Comparison of ENCODE assay signal across 11 mouse cellular contexts in genomic region chr5:112546771-112547170, GRCm38 (mm10). TPM values are rescaled to one million over a fixed set of nuclear protein-coding genes. Genes with fewer than 3 reads are reported as not detected.
DNase-seq lines count a peak whose midpoint lies in the region; ATAC-seq lines count a peak whose summit lies in the region.
"Had no signal": no experiment of that assay in that cellular context is flagged by ENCODE, and none has a peak within 500 bp of the region (broad histone marks: within the 10 kb centered on the region; RNA-seq: fewer than 3 reads in every experiment).

No protein-coding gene starts in this region.

- 51% methylated on average over 6 of the region's 6 CpGs for WGBS in hindbrain, embryonic 12.5 days
- WGBS in hindbrain, embryonic 16.5 days, result 53% methylated on average over 6 of the region's 6 CpGs
- WGBS in neural tube, embryonic 11.5 days, result 68% methylated on average over 6 of the region's 6 CpGs

- H3K36me3 ChIP-seq in hindbrain, embryonic 12.5 days, result no peaks in the 10 kb centered on the region
- H3K36me3 ChIP-seq in hindbrain, embryonic 16.5 days (ENCODE audit: control insufficient read depth, insufficient read depth, low read length), result no peaks in the 10 kb centered on the region
- H3K36me3 ChIP-seq in neural tube, embryonic 11.5 days (ENCODE audit: control insufficient read depth, insufficient read depth, low read length), result no peaks in the 10 kb centered on the region

- H3K27me3 ChIP-seq in hindbrain, embryonic 12.5 days, result no peaks in the 10 kb centered on the region; the same call in 1 of the 2 replicates
- H3K27me3 ChIP-seq in hindbrain, embryonic 16.5 days (replicated peaks; ENCODE audit: control insufficient read depth, insufficient read depth, low read length), result no peaks in the 10 kb centered on the region
- no peaks in the 10 kb centered on the region for H3K27me3 ChIP-seq in neural tube, embryonic 11.5 days (ENCODE audit: control insufficient read depth, insufficient read depth, low read length)

- no peak overlapping the region for H3K4me3 ChIP-seq in hindbrain, embryonic 12.5 days
- H3K4me3 ChIP-seq in hindbrain, embryonic 16.5 days (ENCODE audit: low read length), result no peak overlapping the region
- no peak overlapping the region for H3K4me3 ChIP-seq in neural tube, embryonic 11.5 days (ENCODE audit: low read depth, low read length)
- H3K4me3 ChIP-seq: heart, adult 2 months had no signal

- no peak for ATAC-seq in hindbrain, embryonic 12.5 days (ENCODE audit: low FRiP score)
- ATAC-seq in hindbrain, embryonic 16.5 days, result no peak
- ATAC-seq in neural tube, embryonic 11.5 days (ENCODE audit: insufficient read depth, low FRiP score, low TSS enrichment), result no peak

- peaks cover 45% of the 10 kb centered on the region for H3K4me1 ChIP-seq in hindbrain, embryonic 12.5 days
- H3K4me1 ChIP-seq in hindbrain, embryonic 16.5 days (ENCODE audit: control insufficient read depth, insufficient read depth, low read depth, low read length), result peaks cover 46% of the 10 kb centered on the region
- no peaks in the 10 kb centered on the region for H3K4me1 ChIP-seq in neural tube, embryonic 11.5 days (ENCODE audit: control insufficient read depth, insufficient read depth, low read length)

- DNase-seq in neural tube, embryonic 11.5 days (ENCODE audit: low spot score), result peak; percentile 50
- DNase-seq in neural tube, embryonic 10.5 days (ENCODE audit: extremely low spot score, low spot score), result no peak
- peak; percentile 69 to 77 for DNase-seq in cerebellum, postnatal 10 days
- no peak for DNase-seq in thymus, postnatal 4 days
- no peak for DNase-seq in adrenal gland, postnatal 4 days (ENCODE audit: low spot score in 2 of 2)
- DNase-seq: heart, adult 2 months; kidney, adult 9 months; lung, postnatal 4 days; thymus, adult 18-20 months had no signal

- no peaks in the 10 kb centered on the region for H3K9me3 ChIP-seq in hindbrain, embryonic 12.5 days (replicated peaks)
- no peaks in the 10 kb centered on the region for H3K9me3 ChIP-seq in hindbrain, embryonic 16.5 days (ENCODE audit: control insufficient read depth, low read length)
- H3K9me3 ChIP-seq in neural tube, embryonic 11.5 days (ENCODE audit: control insufficient read depth, low read length), result no peaks in the 10 kb centered on the region

- H3K9ac ChIP-seq in hindbrain, embryonic 12.5 days, result no peak overlapping the region
- no peak overlapping the region for H3K9ac ChIP-seq in hindbrain, embryonic 16.5 days (ENCODE audit: low read depth, low read length)
- H3K9ac ChIP-seq in neural tube, embryonic 11.5 days (ENCODE audit: low read length), result no peak overlapping the region

- no peak overlapping the region for H3K4me2 ChIP-seq in hindbrain, embryonic 12.5 days (replicated peaks)
- no peak overlapping the region for H3K4me2 ChIP-seq in hindbrain, embryonic 16.5 days (ENCODE audit: low read length)
- no peak overlapping the region for H3K4me2 ChIP-seq in neural tube, embryonic 11.5 days (ENCODE audit: low read depth)

- 0 out of 2 replicates have a peak overlapping the region, but pooled peaks have one; percentile 5 for H3K27ac ChIP-seq in hindbrain, embryonic 12.5 days
- no peak overlapping the region for H3K27ac ChIP-seq in hindbrain, embryonic 16.5 days (ENCODE audit: low read depth, low read length)
- H3K27ac ChIP-seq in neural tube, embryonic 11.5 days (ENCODE audit: low read depth, low read length), result no peak overlapping the region
- H3K27ac ChIP-seq: heart, adult 2 months had no signal

RNA-seq across cellular contexts. Expression of gene Sez6l, which starts 30.2 kb away (rescaled TPM):
- polyA plus RNA-seq in hindbrain, embryonic 12.5 days (2016; fragmentation: Nextera tagmentation; extraction: Ambion mirVana), result 16.0 and 16.4 TPM in 2 replicates
- 42.8 and 52.7 TPM in 2 replicates for polyA plus RNA-seq in hindbrain, embryonic 16.5 days (2015; fragmentation: Nextera tagmentation; extraction: Ambion mirVana)
- 4.7 and 4.8 TPM in 2 replicates for polyA plus RNA-seq in neural tube, embryonic 11.5 days (2014; fragmentation: Nextera tagmentation; extraction: Ambion mirVana)
- 1 to 10 TPM; 7.6 to 8.7 TPM for total RNA-seq in adrenal gland, postnatal 4 days (2021)

Comparison
In these comparisons a context has a peak if more than half of its experiments do, and no peak if none do; other contexts are left out.
1. DNase-seq: peak in neural tube, embryonic 11.5 days (single experiment) and cerebellum, postnatal 10 days (2 of 2); none in neural tube, embryonic 10.5 days (single experiment), thymus, postnatal 4 days (single experiment) and adrenal gland, postnatal 4 days (0 of 2).